Mouse (Mus musculus) left cerebral cortex, adult 11 months (tissue): ENCODE measurements around the gene Rapgef4.

ENCODE experiments used
- DNase-seq: peaks from one replicate; pipeline ENCODE4 v3.0.0; 2022; ENCODE audit warnings: low spot score

Gene Rapgef4

GRCm38 (mm10) chr2:72077490-72078139 is 96.6 kb downstream of the Rapgef4 start:
- no peak for DNase-seq

- DNase-seq: no peak
Observed at GRCm38 (mm10) chr2:72078140-72078521, 97.1 kb downstream of the Rapgef4 start.

- no peak for DNase-seq
Observed at GRCm38 (mm10) chr2:72079110-72079509, 98.1 kb downstream of the Rapgef4 start.

- DNase-seq: no peak
Observed at GRCm38 (mm10) chr2:72082846-72083245, 101.8 kb downstream of the Rapgef4 start.

GRCm38 (mm10) chr2:72088886-72089285 is 107.8 kb downstream of the Rapgef4 start:
- no peak for DNase-seq

- no peak for DNase-seq
Observed at GRCm38 (mm10) chr2:72090061-72090460, 109.0 kb downstream of the Rapgef4 start.

GRCm38 (mm10) chr2:72092046-72092445 is 111.0 kb downstream of the Rapgef4 start:
- DNase-seq: no peak

GRCm38 (mm10) chr2:72093402-72094037 is 112.5 kb downstream of the Rapgef4 start:
- no peak for DNase-seq

- DNase-seq: no peak
Observed at GRCm38 (mm10) chr2:72094038-72094437, 113.0 kb downstream of the Rapgef4 start.

GRCm38 (mm10) chr2:72094446-72094845 is 113.4 kb downstream of the Rapgef4 start:
- DNase-seq: no peak

- DNase-seq: no peak
Observed at GRCm38 (mm10) chr2:72095002-72095401, 114.0 kb downstream of the Rapgef4 start.

- DNase-seq: no peak
Observed at GRCm38 (mm10) chr2:72096345-72096744, 115.3 kb downstream of the Rapgef4 start.

GRCm38 (mm10) chr2:72098366-72098765 is 117.3 kb downstream of the Rapgef4 start:
- DNase-seq: no peak

GRCm38 (mm10) chr2:72104604-72105003 is 123.6 kb downstream of the Rapgef4 start:
- no peak for DNase-seq

GRCm38 (mm10) chr2:72107525-72108180 is 126.6 kb downstream of the Rapgef4 start:
- DNase-seq: no peak

- DNase-seq: no peak
Observed at GRCm38 (mm10) chr2:72108448-72109312, 127.6 kb downstream of the Rapgef4 start.

GRCm38 (mm10) chr2:72110404-72110803 is 129.4 kb downstream of the Rapgef4 start:
- DNase-seq: no peak

GRCm38 (mm10) chr2:72113716-72114115 is 132.7 kb downstream of the Rapgef4 start:
- DNase-seq: no peak

- DNase-seq: no peak
Observed at GRCm38 (mm10) chr2:72114148-72114559, 133.1 kb downstream of the Rapgef4 start.

- no peak for DNase-seq
Observed at GRCm38 (mm10) chr2:72116103-72116502, 135.1 kb downstream of the Rapgef4 start.

GRCm38 (mm10) chr2:72116698-72117097 is 135.7 kb downstream of the Rapgef4 start:
- no peak for DNase-seq
